Mouse (Mus musculus): Measurements from ENCODE around the gene H2-Q1. TPM values are rescaled to one million over a fixed set of nuclear protein-coding genes. Genes with fewer than 3 reads are reported as not detected.
"Not testable (repeated sequence)": the region's sequence is repeated elsewhere in the genome, so short reads cannot be mapped to it uniquely, and the experiment has no call there.

H2-Q1 gene
- polyA plus RNA-seq, 1 experiment, result 3.3 TPM

DNA sequence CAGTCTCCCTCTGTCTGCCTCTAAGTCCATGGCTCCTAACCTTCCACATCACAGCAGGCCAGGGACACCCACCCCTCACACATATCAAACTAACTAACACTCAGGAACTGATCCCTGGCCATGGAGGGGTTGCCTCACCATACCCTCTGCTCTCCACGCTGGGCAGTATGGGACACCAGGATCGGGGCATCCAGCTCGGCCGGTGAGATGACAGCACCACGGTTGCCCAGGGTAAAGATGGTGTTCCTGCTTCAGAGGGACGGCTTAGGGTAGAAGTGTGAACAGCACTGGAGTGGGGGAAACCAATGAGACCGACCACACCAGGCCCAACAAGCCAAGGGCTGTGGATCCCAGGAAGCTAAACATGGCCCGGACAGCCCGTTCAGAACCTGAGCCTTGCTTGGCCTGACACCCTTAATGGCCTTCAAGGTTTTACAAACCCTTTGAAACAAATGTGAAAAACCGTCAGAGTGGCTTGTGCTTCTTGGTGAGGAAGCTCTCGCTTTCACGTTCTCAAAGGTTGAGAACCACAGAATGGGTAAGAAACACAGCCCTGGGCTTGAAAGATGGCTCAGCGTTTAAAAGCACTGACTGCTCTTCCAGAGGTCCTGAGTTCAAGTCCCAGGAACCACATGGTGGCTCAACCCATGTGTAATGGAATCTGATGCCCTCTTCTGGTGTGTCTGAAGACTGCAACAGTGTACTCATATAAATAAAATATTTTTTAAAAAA, 41.1 kb upstream of the H2-Q1 start:
- H3K79me3 ChIP-seq (ENCODE audit: low read depth), result no peaks in the 10 kb centered on the region
- no peaks in the 10 kb centered on the region for H3K36me3 ChIP-seq (ENCODE audit: control insufficient read depth, insufficient read depth)
- H3K4me3 ChIP-seq (ENCODE audit: insufficient read depth, poor library complexity, severe bottlenecking), result no peak overlapping the region
- no peaks in the 10 kb centered on the region for H3K79me2 ChIP-seq (ENCODE audit: control insufficient read depth, insufficient read depth)
- H3K27me3 ChIP-seq (ENCODE audit: control insufficient read depth, insufficient read depth, insufficient read length), result peaks cover 4% of the 10 kb centered on the region
- TF ChIP-seq MYOD1 (IDR thresholded peaks at IDR 0.05; ENCODE audit: control insufficient read depth, insufficient read length, low read depth) (no peak), USF1 (IDR thresholded peaks at IDR 0.05; ENCODE audit: low read depth) (no peak), MAX (IDR thresholded peaks at IDR 0.05) (no peak), CTCF (IDR thresholded peaks at IDR 0.05; ENCODE audit: control insufficient read depth, insufficient read depth, insufficient read length) (no peak), CEBPB (IDR thresholded peaks at IDR 0.05; ENCODE audit: low read depth) (no peak), MYOG (IDR thresholded peaks at IDR 0.05; ENCODE audit: control insufficient read depth, extremely low read depth, insufficient read length) (no peak), FOSL1 (IDR thresholded peaks at IDR 0.05; ENCODE audit: insufficient read depth, low read length, poor library complexity, severe bottlenecking) (no peak)
- no peak overlapping the region for H3ac ChIP-seq (ENCODE audit: control insufficient read depth, insufficient read length, low read depth)

DNA sequence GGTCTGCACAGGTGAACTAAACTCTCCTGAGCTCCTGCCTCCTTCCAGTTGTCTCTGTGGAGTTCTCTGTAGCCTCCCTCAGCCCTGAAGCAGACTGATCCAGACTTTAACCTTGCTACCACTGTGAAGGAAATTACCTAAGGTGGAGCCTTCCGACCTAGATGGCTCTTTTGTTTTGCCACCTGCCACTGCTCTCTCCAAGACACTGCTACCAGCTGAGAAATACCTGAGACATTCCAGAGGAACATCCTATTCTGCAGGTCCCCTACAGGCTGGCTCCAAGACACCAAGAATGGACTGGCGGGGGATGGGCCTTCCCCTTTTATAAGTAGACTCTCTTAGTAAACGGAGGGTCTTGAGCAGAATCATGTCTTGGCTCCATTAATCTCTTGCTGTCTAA, 39.9 kb upstream of the H2-Q1 start:
- Histone ChIP-seq H3K79me2 (ENCODE audit: control insufficient read depth, insufficient read depth) (no peaks in the 10 kb centered on the region), H3K27me3 (ENCODE audit: control insufficient read depth, insufficient read depth, insufficient read length) (peaks cover 7% of the 10 kb centered on the region), H3K4me3 (ENCODE audit: insufficient read depth, poor library complexity, severe bottlenecking) (no peak overlapping the region), H3ac (ENCODE audit: control insufficient read depth, insufficient read length, low read depth) (no peak overlapping the region), H3K79me3 (ENCODE audit: low read depth) (no peaks in the 10 kb centered on the region), H3K36me3 (ENCODE audit: control insufficient read depth, insufficient read depth) (no peaks in the 10 kb centered on the region)
- TF ChIP-seq MYOD1 (IDR thresholded peaks at IDR 0.05; ENCODE audit: control insufficient read depth, insufficient read length, low read depth), result no peak
- TF ChIP-seq MAX (IDR thresholded peaks at IDR 0.05), result no peak
- no peak for TF ChIP-seq USF1 (IDR thresholded peaks at IDR 0.05; ENCODE audit: low read depth)
- TF ChIP-seq CTCF (IDR thresholded peaks at IDR 0.05; ENCODE audit: control insufficient read depth, insufficient read depth, insufficient read length), result no peak
- no peak for TF ChIP-seq FOSL1 (IDR thresholded peaks at IDR 0.05; ENCODE audit: insufficient read depth, low read length, poor library complexity, severe bottlenecking)
- no peak for TF ChIP-seq MYOG (IDR thresholded peaks at IDR 0.05; ENCODE audit: control insufficient read depth, extremely low read depth, insufficient read length)
- TF ChIP-seq CEBPB (IDR thresholded peaks at IDR 0.05; ENCODE audit: low read depth), result no peak

DNA sequence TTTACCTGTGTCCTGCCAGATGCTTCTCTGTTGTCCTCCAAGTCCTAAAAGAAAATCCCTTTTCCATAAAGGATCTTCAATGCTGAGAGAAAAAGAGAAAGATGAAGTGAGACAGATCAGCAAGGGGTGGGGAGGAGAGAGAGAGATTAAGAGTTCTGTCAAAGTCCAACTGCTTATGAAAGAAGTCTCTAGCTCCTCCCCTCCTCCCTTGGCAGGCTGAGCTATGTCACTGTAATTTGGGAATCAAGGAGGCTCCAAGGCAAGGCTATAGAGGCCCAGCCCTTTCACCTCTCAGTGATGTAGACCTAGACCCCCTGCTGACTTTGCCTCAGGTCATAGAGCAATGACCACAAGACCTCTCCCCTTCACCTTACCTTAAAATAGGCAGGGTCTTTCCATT, 34.8 kb upstream of the H2-Q1 start:
- no peak overlapping the region for H3K4me3 ChIP-seq (ENCODE audit: insufficient read depth, poor library complexity, severe bottlenecking)
- peaks cover 14% of the 10 kb centered on the region for H3K27me3 ChIP-seq (ENCODE audit: control insufficient read depth, insufficient read depth, insufficient read length)
- H3K36me3 ChIP-seq (ENCODE audit: control insufficient read depth, insufficient read depth), result no peaks in the 10 kb centered on the region
- H3ac ChIP-seq (ENCODE audit: control insufficient read depth, insufficient read length, low read depth), result no peak overlapping the region
- no peaks in the 10 kb centered on the region for H3K79me2 ChIP-seq (ENCODE audit: control insufficient read depth, insufficient read depth)
- no peak for TF ChIP-seq MAX (IDR thresholded peaks at IDR 0.05)
- no peak for TF ChIP-seq USF1 (IDR thresholded peaks at IDR 0.05; ENCODE audit: low read depth)
- no peaks in the 10 kb centered on the region for H3K79me3 ChIP-seq (ENCODE audit: low read depth)

DNA sequence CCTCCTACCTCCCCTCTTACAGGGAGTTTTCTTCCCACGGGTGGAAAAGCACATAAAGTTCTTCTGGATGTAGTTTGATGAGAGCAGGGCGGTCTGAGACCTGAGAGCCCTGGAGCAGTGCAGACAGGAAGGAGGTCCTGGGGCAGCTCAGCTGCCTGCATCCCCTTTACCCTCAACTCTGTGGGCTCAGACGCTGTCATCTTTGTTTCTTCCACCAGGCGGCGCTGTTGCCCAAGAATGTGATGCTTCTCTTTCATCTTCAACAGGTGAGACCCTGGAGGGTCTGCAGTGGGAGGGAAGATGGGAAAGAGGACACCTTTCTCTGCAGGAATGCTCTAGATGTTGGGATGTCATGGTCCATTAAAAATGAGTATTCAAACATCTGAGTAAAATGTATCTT, 24.4 kb upstream of the H2-Q1 start:
- H3K36me3 ChIP-seq (ENCODE audit: control insufficient read depth, insufficient read depth); H3K27me3 ChIP-seq (ENCODE audit: control insufficient read depth, insufficient read depth, insufficient read length); H3K79me3 ChIP-seq (ENCODE audit: low read depth); H3K4me3 ChIP-seq (ENCODE audit: insufficient read depth, poor library complexity, severe bottlenecking); H3ac ChIP-seq (ENCODE audit: control insufficient read depth, insufficient read length, low read depth); H3K79me2 ChIP-seq (ENCODE audit: control insufficient read depth, insufficient read depth): not testable (repeated sequence)
- TF ChIP-seq CTCF (IDR thresholded peaks at IDR 0.05; ENCODE audit: control insufficient read depth, insufficient read depth, insufficient read length), result peak; percentile 41

DNA sequence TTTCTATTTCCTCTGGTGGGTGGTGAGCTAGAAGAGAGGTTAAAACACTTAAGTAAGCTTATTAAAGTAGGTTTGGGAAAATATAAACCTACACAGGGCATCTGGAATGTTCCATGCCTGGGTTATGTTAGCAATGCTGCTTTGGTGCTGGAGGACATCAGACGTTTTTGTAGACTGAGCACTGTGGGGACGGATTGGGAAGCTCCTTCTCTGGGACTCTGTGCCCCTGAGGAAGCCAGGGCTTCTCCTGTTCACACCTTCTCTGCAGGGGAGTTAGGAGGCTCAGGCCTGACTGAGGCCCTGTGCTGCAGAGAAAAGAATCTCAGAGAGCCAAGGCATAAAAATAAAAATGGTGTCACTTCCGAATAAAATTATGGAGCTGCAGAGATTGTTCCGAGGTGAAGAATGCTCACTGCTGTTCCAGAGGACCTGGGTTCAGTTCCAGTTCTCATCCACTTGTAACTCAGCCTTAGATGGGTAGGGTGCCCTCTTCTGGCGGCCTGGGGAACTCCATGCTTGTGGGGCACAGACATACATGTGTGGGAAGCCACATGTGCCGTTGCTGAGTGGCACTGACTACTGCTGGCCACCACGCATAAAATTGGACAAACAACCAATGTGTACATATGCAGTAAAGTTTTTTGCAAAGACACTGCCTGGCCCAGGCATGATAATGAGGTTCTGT, 19.8 kb upstream of the H2-Q1 start:
- not testable (repeated sequence) for H3K36me3 ChIP-seq (ENCODE audit: control insufficient read depth, insufficient read depth); H3K4me3 ChIP-seq (ENCODE audit: insufficient read depth, poor library complexity, severe bottlenecking); H3ac ChIP-seq (ENCODE audit: control insufficient read depth, insufficient read length, low read depth); H3K79me2 ChIP-seq (ENCODE audit: control insufficient read depth, insufficient read depth); H3K27me3 ChIP-seq (ENCODE audit: control insufficient read depth, insufficient read depth, insufficient read length); H3K79me3 ChIP-seq (ENCODE audit: low read depth)

DNA sequence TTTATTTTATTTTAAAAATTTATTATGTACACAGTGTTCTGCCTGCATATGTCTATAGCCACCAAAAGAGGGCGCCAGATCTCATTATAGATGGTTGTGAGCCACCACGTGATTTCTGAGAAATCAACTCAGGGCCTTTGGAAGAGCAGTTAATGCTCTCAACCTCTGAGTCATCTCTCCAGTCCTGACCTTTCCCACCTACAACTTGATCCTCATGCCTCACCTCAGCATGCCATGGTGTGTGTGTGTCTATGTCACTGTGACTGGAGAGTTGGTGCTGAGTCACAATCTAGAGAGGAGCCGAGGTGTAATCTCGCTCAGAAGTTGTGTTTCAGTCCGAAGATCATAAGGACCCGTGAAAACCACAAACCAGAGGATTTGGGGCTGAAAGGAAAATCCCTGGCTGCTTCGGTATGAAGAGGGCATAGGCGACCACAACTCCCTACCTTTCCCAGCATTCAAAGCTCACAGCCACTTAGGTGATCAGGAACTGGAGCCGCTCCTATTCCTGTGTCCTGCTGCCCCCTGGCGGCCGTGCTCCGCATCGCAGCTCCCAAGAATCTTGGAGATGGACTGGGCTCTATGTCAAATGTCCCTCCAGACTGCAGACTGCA, 18.5 kb upstream of the H2-Q1 start:
- Histone ChIP-seq H3ac (ENCODE audit: control insufficient read depth, insufficient read length, low read depth) (no peak overlapping the region), H3K27me3 (ENCODE audit: control insufficient read depth, insufficient read depth, insufficient read length) (peaks cover 14% of the 10 kb centered on the region), H3K79me2 (ENCODE audit: control insufficient read depth, insufficient read depth) (no peaks in the 10 kb centered on the region), H3K79me3 (ENCODE audit: low read depth) (no peaks in the 10 kb centered on the region), H3K4me3 (ENCODE audit: insufficient read depth, poor library complexity, severe bottlenecking) (no peak overlapping the region), H3K36me3 (ENCODE audit: control insufficient read depth, insufficient read depth) (no peaks in the 10 kb centered on the region)
- TF ChIP-seq CTCF (IDR thresholded peaks at IDR 0.05; ENCODE audit: control insufficient read depth, insufficient read depth, insufficient read length) (peak; percentile 88), FOSL1 (IDR thresholded peaks at IDR 0.05; ENCODE audit: insufficient read depth, low read length, poor library complexity, severe bottlenecking) (no peak), USF1 (IDR thresholded peaks at IDR 0.05; ENCODE audit: low read depth) (peak; percentile 97), CEBPB (IDR thresholded peaks at IDR 0.05; ENCODE audit: low read depth) (no peak), MAX (IDR thresholded peaks at IDR 0.05) (peak; percentile 46), MYOD1 (IDR thresholded peaks at IDR 0.05; ENCODE audit: control insufficient read depth, insufficient read length, low read depth) (no peak), MYOG (IDR thresholded peaks at IDR 0.05; ENCODE audit: control insufficient read depth, extremely low read depth, insufficient read length) (no peak)

Measured in C2C12 (cell line).